Mouse (Mus musculus): ENCODE data around the gene Drc1. TPM values are rescaled to one million over a fixed set of nuclear protein-coding genes. Genes with fewer than 3 reads are reported as not detected.
A peak's percentile ranks its signal among the peaks of the same experiment; 100 is the strongest.

The Drc1 gene
- polyA plus RNA-seq, 1 experiment from 2014 or later, result 3.4 TPM

- Histone ChIP-seq H3K4me2 (ENCODE audit: low read depth, low read length) (peak overlapping the region; percentile 51), H3K4me3 (ENCODE audit: low read depth, low read length) (peak overlapping the region; percentile 13), H3K27me3 (replicated peaks; ENCODE audit: control insufficient read depth, insufficient read depth, low read length) (peaks cover 9% of the 10 kb centered on the region), H3K27ac (replicated peaks; ENCODE audit: low read depth, low read length) (no peak overlapping the region), H3K36me3 (ENCODE audit: control insufficient read depth, insufficient read depth, low read length) (no peaks in the 10 kb centered on the region), H3K4me1 (ENCODE audit: control insufficient read depth, insufficient read depth, low read length) (no peaks in the 10 kb centered on the region), H3K9me3 (ENCODE audit: control insufficient read depth, low read length) (no peaks in the 10 kb centered on the region), H3K9ac (ENCODE audit: low read depth, low read length) (no peak overlapping the region)
- peak; percentile 65; the same call in 1 of the 2 replicates for ATAC-seq (ENCODE audit: low read depth)
- 11% methylated on average over 17 of the region's 17 CpGs for WGBS
- DNase-seq (ENCODE audit: low spot score), result no peak
Measured at GRCm38 (mm10) chr5:30342601-30343015, 61.4 kb downstream of the Drc1 start.

- Histone ChIP-seq H3K27me3 (replicated peaks; ENCODE audit: control insufficient read depth, insufficient read depth, low read length) (peaks cover 9% of the 10 kb centered on the region), H3K4me2 (ENCODE audit: low read depth, low read length) (peak overlapping the region; percentile 51), H3K27ac (replicated peaks; ENCODE audit: low read depth, low read length) (no peak overlapping the region), H3K9ac (ENCODE audit: low read depth, low read length) (no peak overlapping the region), H3K9me3 (ENCODE audit: control insufficient read depth, low read length) (no peaks in the 10 kb centered on the region), H3K36me3 (ENCODE audit: control insufficient read depth, insufficient read depth, low read length) (no peaks in the 10 kb centered on the region), H3K4me1 (ENCODE audit: control insufficient read depth, insufficient read depth, low read length) (no peaks in the 10 kb centered on the region), H3K4me3 (ENCODE audit: low read depth, low read length) (peak overlapping the region; percentile 13)
- ATAC-seq (ENCODE audit: low read depth), result peak; percentile 85
- WGBS, result 2% methylated on average over 9 of the region's 9 CpGs
- peak; percentile 86 for DNase-seq (ENCODE audit: low spot score)
Measured at GRCm38 (mm10) chr5:30343107-30343506, 61.9 kb downstream of the Drc1 start.

- H3K9ac ChIP-seq (ENCODE audit: low read depth, low read length), result no peak overlapping the region
Measured at GRCm38 (mm10) chr5:30343886-30344285, 62.7 kb downstream of the Drc1 start.

GRCm38 (mm10) chr5:30353605-30354004 lies 72.4 kb downstream of the Drc1 start:
- no peak overlapping the region for H3K4me3 ChIP-seq (ENCODE audit: low read depth, low read length)
- H3K4me1 ChIP-seq (ENCODE audit: control insufficient read depth, insufficient read depth, low read length), result no peaks in the 10 kb centered on the region
- no peaks in the 10 kb centered on the region for H3K36me3 ChIP-seq (ENCODE audit: control insufficient read depth, insufficient read depth, low read length)
- DNase-seq (ENCODE audit: low spot score) (no peak), ATAC-seq (ENCODE audit: low read depth) (no peak)
- no peak overlapping the region for H3K4me2 ChIP-seq (ENCODE audit: low read depth, low read length)
- no peaks in the 10 kb centered on the region for H3K9me3 ChIP-seq (ENCODE audit: control insufficient read depth, low read length)
- H3K27ac ChIP-seq (replicated peaks; ENCODE audit: low read depth, low read length), result no peak overlapping the region
- WGBS, result 48% methylated on average over 3 of the region's 3 CpGs
- no peak overlapping the region for H3K9ac ChIP-seq (ENCODE audit: low read depth, low read length)
- no peaks in the 10 kb centered on the region for H3K27me3 ChIP-seq (replicated peaks; ENCODE audit: control insufficient read depth, insufficient read depth, low read length)

More at GRCm38 (mm10) chr5:30343886-30344285, 62.7 kb downstream of the Drc1 start:
- Histone ChIP-seq H3K4me1 (ENCODE audit: control insufficient read depth, insufficient read depth, low read length) (no peaks in the 10 kb centered on the region), H3K4me2 (ENCODE audit: low read depth, low read length) (no peak overlapping the region), H3K4me3 (ENCODE audit: low read depth, low read length) (no peak overlapping the region), H3K27ac (replicated peaks; ENCODE audit: low read depth, low read length) (no peak overlapping the region), H3K36me3 (ENCODE audit: control insufficient read depth, insufficient read depth, low read length) (no peaks in the 10 kb centered on the region), H3K27me3 (replicated peaks; ENCODE audit: control insufficient read depth, insufficient read depth, low read length) (peaks cover 9% of the 10 kb centered on the region), H3K9me3 (ENCODE audit: control insufficient read depth, low read length) (no peaks in the 10 kb centered on the region)
- DNase-seq (ENCODE audit: low spot score) (no peak), ATAC-seq (ENCODE audit: low read depth) (no peak)
- WGBS, result 54% methylated on average over 5 of the region's 5 CpGs

GRCm38 (mm10) chr5:30355114-30355513 lies 73.9 kb downstream of the Drc1 start:
- DNase-seq (ENCODE audit: low spot score), result no peak
- no peak overlapping the region for H3K27ac ChIP-seq (replicated peaks; ENCODE audit: low read depth, low read length)
- H3K4me2 ChIP-seq (ENCODE audit: low read depth, low read length), result no peak overlapping the region
- no peak for ATAC-seq (ENCODE audit: low read depth)
- no peaks in the 10 kb centered on the region for H3K9me3 ChIP-seq (ENCODE audit: control insufficient read depth, low read length)
- no peak overlapping the region for H3K4me3 ChIP-seq (ENCODE audit: low read depth, low read length)
- WGBS, result 78% methylated on average over 7 of the region's 7 CpGs
- no peak overlapping the region for H3K9ac ChIP-seq (ENCODE audit: low read depth, low read length)
- no peaks in the 10 kb centered on the region for H3K36me3 ChIP-seq (ENCODE audit: control insufficient read depth, insufficient read depth, low read length)
- H3K27me3 ChIP-seq (replicated peaks; ENCODE audit: control insufficient read depth, insufficient read depth, low read length), result no peaks in the 10 kb centered on the region
- no peaks in the 10 kb centered on the region for H3K4me1 ChIP-seq (ENCODE audit: control insufficient read depth, insufficient read depth, low read length)

- H3K9me3 ChIP-seq (ENCODE audit: control insufficient read depth, low read length), result no peaks in the 10 kb centered on the region
- H3K4me1 ChIP-seq (ENCODE audit: control insufficient read depth, insufficient read depth, low read length), result no peaks in the 10 kb centered on the region
- H3K4me3 ChIP-seq (ENCODE audit: low read depth, low read length), result no peak overlapping the region
- WGBS, result 81% methylated on average over 13 of the region's 14 CpGs
- no peaks in the 10 kb centered on the region for H3K36me3 ChIP-seq (ENCODE audit: control insufficient read depth, insufficient read depth, low read length)
- H3K4me2 ChIP-seq (ENCODE audit: low read depth, low read length), result no peak overlapping the region
- no peak overlapping the region for H3K27ac ChIP-seq (replicated peaks; ENCODE audit: low read depth, low read length)
- no peak for DNase-seq (ENCODE audit: low spot score)
- no peak overlapping the region for H3K9ac ChIP-seq (ENCODE audit: low read depth, low read length)
- no peak for ATAC-seq (ENCODE audit: low read depth)
- H3K27me3 ChIP-seq (replicated peaks; ENCODE audit: control insufficient read depth, insufficient read depth, low read length), result no peaks in the 10 kb centered on the region
Measured at GRCm38 (mm10) chr5:30355559-30356159, 74.5 kb downstream of the Drc1 start.

GRCm38 (mm10) chr5:30356647-30357046 lies 75.5 kb downstream of the Drc1 start:
- no peaks in the 10 kb centered on the region for H3K27me3 ChIP-seq (replicated peaks; ENCODE audit: control insufficient read depth, insufficient read depth, low read length)
- H3K4me2 ChIP-seq (ENCODE audit: low read depth, low read length), result no peak overlapping the region
- no peak for DNase-seq (ENCODE audit: low spot score)
- H3K36me3 ChIP-seq (ENCODE audit: control insufficient read depth, insufficient read depth, low read length), result no peaks in the 10 kb centered on the region
- 78% methylated on average over 7 of the region's 7 CpGs for WGBS
- H3K4me1 ChIP-seq (ENCODE audit: control insufficient read depth, insufficient read depth, low read length), result no peaks in the 10 kb centered on the region
- H3K9me3 ChIP-seq (ENCODE audit: control insufficient read depth, low read length), result no peaks in the 10 kb centered on the region
- H3K27ac ChIP-seq (replicated peaks; ENCODE audit: low read depth, low read length), result no peak overlapping the region
- no peak for ATAC-seq (ENCODE audit: low read depth)
- H3K4me3 ChIP-seq (ENCODE audit: low read depth, low read length), result no peak overlapping the region
- no peak overlapping the region for H3K9ac ChIP-seq (ENCODE audit: low read depth, low read length)

GRCm38 (mm10) chr5:30358436-30359099 lies 77.4 kb downstream of the Drc1 start:
- Histone ChIP-seq H3K9ac (ENCODE audit: low read depth, low read length) (no peak overlapping the region), H3K27me3 (replicated peaks; ENCODE audit: control insufficient read depth, insufficient read depth, low read length) (no peaks in the 10 kb centered on the region), H3K9me3 (ENCODE audit: control insufficient read depth, low read length) (no peaks in the 10 kb centered on the region), H3K4me2 (ENCODE audit: low read depth, low read length) (no peak overlapping the region), H3K36me3 (ENCODE audit: control insufficient read depth, insufficient read depth, low read length) (no peaks in the 10 kb centered on the region), H3K4me1 (ENCODE audit: control insufficient read depth, insufficient read depth, low read length) (no peaks in the 10 kb centered on the region), H3K27ac (replicated peaks; ENCODE audit: low read depth, low read length) (no peak overlapping the region), H3K4me3 (ENCODE audit: low read depth, low read length) (no peak overlapping the region)
- WGBS, result 82% methylated on average over 10 of the region's 10 CpGs
- DNase-seq (ENCODE audit: low spot score) (no peak), ATAC-seq (ENCODE audit: low read depth) (no peak)

GRCm38 (mm10) chr5:30367405-30367804 lies 86.2 kb downstream of the Drc1 start:
- H3K9me3 ChIP-seq (ENCODE audit: control insufficient read depth, low read length), result no peaks in the 10 kb centered on the region
- no peak overlapping the region for H3K27ac ChIP-seq (replicated peaks; ENCODE audit: low read depth, low read length)
- no peak overlapping the region for H3K9ac ChIP-seq (ENCODE audit: low read depth, low read length)
- no peak for DNase-seq (ENCODE audit: low spot score)
- H3K4me3 ChIP-seq (ENCODE audit: low read depth, low read length), result no peak overlapping the region
- no peaks in the 10 kb centered on the region for H3K4me1 ChIP-seq (ENCODE audit: control insufficient read depth, insufficient read depth, low read length)
- no peaks in the 10 kb centered on the region for H3K27me3 ChIP-seq (replicated peaks; ENCODE audit: control insufficient read depth, insufficient read depth, low read length)
- H3K4me2 ChIP-seq (ENCODE audit: low read depth, low read length), result no peak overlapping the region
- 67% methylated on average over 8 of the region's 8 CpGs for WGBS
- no peaks in the 10 kb centered on the region for H3K36me3 ChIP-seq (ENCODE audit: control insufficient read depth, insufficient read depth, low read length)
- ATAC-seq (ENCODE audit: low read depth), result no peak

Measured in embryonic facial prominence, embryonic 14.5 days (tissue).